Mouse (Mus musculus) MEL-GATA-1-ER (cell line): ENCODE measurements around the gene Tdrd5.
"Not testable (repeated sequence)": the region's sequence is repeated elsewhere in the genome, so short reads cannot be mapped to it uniquely, and the experiment has no call there.

Source experiments
- DNase-seq: peaks from one replicate; pipeline ENCODE4 v3.0.0-alpha.2; 2012; ENCODE audit warnings: low read depth; ENCODE audit errors: extremely low read depth

The Tdrd5 gene

DNA sequence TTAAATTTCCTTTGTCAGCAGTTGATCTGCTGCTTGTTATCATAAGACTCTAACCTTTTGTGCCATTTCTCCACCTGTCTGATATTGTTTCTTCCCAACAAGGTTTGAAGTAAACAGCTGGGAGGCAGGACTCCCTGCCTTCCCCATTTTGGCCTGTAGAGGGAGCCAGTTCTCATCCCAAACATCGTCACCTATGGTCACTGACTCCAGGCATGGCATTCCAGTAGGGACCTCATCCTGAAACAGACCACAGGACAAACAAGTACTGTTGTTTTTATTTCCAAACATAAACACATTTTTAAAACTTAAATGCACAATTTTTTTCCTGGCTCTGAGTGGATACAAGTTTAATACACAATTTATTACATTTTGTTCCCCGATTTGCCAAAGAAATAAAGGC, 40.1 kb downstream of the Tdrd5 start:
- no peak for DNase-seq

DNA sequence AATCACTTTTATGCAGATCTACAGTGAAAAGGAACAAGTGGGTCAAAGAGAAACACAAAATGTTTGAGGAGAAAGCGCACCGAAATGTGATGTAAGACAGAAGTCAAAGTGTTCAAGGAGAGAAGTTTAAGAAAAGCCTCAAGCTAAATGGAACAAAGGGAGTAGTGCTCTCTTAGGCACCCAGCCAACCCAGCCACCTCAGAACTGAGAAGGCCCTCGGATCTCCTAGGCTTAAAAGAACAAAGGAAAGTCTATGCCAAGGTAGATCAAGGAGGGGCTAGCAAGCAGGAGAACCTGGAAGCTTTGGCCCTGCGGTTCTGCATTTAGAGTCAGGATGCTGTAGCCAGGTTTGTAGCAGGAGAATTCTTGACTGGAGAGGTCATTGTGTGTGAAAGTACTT, 48.6 kb downstream of the Tdrd5 start:
- no peak for DNase-seq

DNA sequence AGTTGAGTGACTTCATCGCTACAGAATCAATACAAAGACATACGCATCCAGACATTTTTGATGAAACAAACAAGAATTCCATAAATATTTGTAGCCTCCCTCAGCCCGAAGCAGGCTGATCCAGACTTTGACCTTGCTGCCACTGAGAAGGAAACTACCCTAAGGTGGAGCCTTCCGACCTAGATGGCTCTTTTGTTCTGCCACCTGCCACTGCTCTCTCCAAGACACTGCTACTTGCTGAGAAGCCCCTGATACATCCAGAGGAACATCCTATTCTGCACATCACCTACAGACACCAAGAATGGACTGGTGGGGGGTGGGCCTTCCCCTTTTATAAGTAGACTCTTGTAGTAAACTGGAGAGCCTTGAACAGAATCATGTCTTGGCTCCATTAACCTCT, 52.4 kb downstream of the Tdrd5 start:
- DNase-seq = not testable (repeated sequence)

DNA sequence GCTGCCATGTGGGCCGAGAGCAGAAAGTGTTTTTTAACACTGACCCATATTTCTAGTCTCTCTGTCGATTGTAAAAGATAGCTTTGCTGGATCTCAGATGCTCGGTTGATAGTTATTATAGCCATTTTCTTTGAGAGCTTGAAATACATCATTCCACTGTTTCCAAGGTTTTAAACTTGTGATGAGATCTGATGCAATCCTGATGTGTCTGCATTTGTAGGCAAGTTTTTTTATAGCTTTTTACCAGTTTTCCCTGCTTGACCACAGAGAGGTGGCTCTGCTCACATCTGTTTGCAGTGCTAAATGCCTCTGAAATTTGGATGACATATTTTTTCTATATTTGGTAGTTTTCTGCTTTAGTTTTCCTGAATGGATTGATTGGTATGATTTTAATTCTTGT, 55.6 kb downstream of the Tdrd5 start:
- DNase-seq = no peak

DNA sequence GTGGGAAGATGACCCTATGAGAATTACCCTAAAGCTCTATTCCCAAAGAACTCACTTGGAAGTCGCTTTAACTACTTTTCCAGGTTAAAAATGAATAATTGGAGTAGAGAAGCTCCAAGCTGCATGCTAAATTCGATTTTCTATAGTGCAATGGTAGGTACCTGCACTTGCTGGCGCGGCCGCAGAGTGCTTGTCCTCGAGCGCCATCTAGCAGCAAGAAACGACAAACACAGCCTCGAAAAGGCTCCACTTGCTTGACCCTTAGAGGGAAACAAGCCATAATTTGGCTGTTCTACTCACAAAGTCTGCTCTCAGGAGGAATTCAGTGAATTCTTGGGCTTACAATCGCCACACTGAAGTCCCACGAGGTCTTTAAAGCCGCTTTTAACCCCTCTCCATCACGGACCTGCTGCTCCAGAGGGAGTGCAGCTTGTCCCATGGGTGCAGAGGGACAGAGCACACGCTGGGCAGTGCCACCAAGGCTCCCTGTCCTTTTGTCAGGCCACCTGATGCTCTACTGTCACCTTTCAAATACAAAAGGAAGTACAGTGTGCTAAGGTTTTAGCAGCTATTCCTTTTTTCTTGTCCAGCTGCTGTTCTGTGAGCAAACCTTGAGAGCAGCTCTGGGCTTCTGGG, 61.6 kb downstream of the Tdrd5 start:
- peak; percentile 46 for DNase-seq

DNA sequence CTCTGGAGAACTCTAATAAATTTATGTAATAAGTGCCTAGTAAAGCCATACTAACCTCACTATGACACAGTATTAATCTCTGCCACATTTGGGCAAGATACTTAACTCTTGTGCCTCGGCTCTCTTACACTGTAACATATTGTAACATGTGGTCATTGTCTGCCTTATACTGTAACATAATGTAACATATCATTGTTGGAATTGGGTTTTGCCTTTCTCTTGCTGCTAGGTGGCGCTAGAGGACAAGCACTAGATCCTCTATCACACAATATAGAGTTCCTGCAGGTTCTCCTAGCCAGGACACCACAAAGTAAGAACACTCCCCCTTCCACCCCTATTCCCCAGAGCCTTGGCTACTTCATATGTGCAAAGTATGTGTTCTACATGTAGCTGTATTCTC, 62.4 kb downstream of the Tdrd5 start:
- peak; percentile 75 for DNase-seq

DNA sequence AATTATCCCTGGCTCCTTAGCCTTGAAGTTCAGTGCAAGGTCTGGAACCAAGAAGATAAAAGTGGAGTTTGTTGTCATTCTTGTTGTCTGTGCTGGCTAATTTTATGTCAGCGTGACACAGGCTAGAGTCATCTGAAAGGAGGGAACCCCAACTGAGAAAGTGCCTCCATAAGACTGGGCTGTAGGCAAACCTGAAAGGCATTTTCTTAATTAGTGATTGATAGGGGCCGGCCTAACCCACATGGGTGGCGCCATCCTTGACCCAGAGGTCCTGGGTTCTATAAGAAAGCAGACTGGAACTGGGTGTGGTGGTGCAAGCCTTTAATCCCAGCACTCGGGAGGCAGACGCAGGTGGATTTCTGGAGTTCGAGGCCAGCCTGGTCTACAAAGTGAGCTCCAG, 72.3 kb downstream of the Tdrd5 start:
- DNase-seq = no peak

DNA sequence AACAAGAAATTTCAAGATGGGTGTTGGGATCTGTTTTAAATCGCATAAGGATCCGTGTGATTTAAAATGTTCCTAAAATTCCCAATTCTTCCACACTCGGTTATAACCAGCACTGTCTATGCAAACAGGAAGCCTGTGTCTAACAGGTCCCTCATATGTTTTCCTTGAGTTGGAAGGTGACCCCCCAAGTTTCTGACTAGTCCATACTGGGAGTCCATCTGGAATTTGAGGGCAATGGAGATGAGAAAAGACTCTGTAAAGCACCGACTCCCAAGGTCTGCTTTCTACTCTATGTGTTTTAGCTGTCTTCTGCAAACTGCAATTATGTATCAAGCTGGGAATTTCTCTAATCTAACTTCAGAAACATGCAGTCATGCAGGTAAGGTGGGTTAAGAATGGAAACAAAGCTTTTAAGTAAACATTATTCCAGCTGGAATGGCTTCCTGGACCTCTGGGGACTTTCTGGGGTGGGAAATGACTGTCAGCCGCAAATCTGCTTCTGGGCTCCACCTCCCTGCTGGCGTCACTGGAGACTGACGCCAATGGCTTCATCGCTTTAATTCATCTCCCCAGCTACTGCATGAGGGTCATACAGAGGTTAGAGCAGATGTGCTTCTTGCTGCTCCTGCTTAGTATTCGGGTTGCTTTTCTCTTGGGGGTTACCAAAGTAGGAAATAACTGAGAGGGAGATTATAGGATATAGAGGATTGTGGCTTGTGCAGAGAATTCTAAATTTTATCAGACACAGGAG, 73.0 kb downstream of the Tdrd5 start:
- no peak for DNase-seq

DNA sequence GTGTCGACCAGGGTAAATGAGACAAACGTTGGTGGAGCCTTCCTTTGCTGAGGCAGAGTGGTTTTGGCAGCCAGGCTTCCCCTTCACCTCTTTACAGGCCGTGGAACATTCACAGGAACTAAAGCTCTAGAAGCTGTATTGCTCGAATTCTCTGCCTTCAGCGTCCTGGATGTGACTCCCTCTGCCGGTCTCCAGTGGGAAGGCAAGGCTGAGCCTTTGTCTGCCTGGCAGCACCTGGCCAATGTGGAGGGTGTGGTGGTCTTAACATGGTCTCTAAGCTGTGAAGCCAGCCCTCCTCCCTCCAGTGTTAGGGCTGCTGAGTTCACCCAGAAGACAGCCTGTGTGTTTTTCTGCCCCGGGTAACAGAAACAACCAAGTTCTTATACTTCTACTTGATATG, 74.0 kb downstream of the Tdrd5 start:
- peak; percentile 40 for DNase-seq

DNA sequence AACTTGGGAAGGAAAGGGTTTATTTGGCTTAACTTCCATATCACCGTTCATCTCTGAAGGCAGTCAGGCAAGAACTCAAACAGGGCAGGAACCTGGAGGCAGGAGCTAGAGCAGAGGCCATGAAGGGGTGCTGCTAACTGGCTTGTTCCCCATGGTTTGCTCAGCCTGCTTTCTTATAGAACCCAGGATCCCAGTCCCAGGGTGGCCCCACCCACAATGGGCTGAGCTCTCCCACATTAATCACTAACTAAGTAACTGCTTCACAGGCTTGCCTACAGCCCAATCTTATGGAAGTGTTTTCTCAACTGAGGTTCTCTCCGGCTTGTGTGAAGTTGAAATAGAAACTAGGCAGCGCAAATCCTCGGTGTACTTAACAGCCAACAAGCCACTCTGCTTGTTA, 74.7 kb downstream of the Tdrd5 start:
- no peak for DNase-seq

DNA sequence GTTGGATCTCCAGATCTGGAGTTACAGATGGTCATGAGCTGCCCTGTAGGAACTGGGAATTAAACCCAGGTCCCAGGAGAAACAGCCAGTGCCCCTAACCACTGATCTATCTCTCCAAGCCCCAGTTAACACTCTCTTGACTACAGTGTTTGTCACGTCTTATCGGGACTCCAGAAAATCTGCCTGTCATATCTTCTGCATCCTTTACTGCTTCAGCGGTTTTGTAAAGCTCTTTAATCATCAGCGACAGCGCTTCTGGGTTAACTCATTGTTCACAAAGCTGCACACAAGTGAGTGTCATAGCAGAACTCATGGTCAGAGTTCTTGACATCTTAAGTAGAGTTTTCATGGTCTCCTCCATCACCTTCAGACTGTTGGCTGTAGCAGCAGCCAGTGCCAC, 76.6 kb downstream of the Tdrd5 start:
- DNase-seq = no peak

DNA sequence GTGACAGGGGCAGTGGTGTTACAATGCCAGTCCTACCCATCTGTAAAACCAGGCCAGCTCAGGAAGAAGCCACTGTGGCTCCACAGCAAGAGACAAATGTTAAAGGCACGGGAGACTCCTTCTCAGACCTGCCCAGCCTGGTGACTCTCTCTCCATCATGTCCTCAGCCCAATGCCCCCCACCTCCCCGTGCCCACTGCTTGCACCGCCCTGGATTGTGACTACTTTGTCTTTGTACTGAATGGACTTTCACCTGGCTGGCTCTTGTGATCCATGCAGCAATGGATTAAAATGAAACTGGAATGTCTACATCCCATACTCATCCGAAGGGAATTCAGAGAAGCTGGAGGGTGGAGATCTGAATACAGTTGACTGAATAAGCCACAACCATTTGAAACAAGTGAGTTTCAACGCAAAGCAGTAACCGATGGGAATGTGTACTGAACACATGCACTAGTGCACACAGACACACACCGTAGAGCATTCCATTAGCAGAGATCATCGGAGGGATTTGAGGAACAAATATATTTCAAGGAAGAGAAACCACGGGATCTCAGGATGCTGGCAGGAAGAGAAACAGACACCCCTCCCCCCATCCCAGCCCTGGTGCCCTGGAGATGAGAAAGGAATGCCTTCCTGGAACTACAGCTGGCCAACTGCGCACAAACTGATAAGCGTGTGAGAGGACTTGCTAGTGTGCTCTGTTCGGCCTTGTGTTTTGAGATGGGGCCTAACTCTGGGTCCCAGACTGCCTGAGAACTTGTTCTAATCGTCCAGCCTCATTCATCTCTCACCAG, 81.1 kb downstream of the Tdrd5 start:
- DNase-seq = peak; percentile 50

DNA sequence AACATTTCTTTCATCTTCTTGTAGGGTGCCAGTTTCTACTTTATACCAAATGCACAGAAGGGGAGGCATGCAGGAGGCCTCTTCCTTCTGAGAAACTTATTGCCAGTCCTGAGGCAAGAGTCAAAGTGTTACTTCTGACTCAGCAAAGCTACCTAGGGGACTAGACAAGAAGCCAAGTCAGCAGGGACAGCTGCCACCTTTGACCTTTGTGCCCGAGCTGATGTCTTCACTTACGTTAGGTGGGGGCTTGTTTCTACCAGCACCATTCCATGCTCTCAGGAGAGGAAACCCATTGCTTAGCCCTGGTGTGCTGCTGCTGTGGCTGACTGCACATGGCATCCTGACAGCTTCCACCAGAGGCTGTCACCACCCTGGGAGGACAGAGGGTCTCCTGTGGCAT, 82.1 kb downstream of the Tdrd5 start:
- no peak for DNase-seq

DNA sequence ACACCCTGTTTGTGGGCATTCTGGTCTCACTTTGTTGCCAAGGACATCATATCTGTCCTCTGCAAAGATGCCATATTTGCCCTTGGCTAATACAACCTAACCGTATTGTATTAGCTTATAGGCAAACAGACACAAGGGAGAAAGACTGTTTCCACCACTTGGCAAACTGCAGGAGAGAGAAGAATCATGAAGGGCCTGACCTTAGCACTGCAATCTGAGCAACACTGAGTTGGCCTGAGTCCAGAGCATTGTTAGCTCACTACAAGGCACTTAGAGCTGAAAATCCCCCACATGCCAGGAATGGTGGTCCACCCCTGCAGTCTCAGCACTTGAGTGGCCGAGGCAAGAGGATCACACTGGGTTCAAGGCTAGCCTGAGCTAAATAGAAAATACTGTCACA, 84.9 kb downstream of the Tdrd5 start:
- no peak for DNase-seq

DNA sequence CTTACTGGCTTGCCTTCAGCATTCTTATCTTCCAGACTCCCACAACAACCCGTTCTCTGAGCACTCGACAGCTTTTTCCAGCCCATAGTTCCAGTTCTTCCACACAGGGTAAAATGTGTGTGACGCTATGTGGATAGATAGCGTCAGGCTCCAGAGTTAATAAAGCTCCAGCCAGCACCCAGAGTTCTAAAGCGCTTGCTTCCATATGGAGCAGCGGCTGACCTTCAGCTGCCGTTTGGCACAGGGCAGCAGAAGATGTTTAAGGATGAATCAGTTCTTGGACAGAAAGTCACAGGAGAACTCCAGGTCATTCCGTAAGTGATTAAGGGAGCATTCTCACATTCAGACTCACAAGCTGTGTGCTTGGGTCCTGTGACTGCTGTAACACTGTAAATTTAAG, 85.5 kb downstream of the Tdrd5 start:
- no peak for DNase-seq

DNA sequence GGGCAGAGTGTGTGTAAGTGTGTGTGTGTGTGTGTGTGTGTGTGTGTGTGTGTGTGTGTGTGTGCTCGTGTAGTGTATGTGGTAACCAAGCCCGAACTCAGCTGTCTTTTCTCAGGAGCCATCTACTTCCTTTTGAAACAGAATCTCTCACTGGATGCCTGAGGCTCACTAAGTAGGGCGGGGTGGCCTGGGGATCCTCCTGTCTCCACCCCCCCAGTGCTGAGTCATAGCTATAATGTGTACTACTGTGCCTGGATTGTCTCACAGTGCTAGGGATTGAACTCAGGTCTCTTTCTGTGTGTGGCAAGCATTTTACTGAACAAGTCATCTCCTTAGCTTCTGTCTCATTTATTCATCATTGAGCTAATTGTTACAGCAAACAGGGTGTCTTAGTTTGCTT, 86.1 kb downstream of the Tdrd5 start:
- DNase-seq = peak; percentile 62

DNA sequence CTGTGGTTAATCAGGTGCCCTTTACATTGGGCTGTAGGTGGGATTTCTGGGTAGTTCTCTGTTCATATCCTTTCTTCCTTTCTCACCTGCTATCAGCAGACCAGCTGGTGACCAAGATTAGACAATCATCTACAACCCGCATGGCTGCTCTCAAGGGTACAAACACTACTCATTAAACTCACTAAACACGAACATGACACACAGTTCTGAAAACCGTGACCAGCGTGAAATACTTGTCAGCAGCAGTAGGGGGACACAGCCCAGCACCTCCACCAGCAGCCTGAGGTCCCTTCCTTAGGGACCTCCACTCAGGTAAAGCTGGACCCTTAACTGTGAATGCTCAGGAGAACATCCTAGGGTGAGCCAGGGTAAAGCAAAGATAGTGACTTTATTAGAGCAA, 87.2 kb downstream of the Tdrd5 start:
- DNase-seq = no peak

DNA sequence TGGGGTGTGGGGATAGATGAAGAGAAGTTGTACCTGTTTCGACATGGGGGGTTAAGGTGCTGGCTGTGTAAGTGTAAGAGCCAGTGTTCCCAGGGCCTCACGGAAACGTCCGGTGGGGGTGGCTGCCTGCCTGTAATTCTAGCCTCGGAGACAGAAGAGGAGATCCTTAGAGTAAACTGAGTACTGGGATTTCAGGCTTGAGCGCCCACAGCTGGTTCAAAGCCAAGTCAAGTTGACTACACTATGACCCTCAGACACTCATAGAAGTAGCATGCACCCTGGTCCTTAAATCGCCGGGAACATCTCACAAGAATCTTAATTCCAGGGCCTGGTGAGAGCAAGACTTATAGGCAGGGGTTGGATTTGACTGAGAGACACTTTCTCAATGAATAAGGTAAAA, 88.8 kb downstream of the Tdrd5 start:
- DNase-seq = no peak

DNA sequence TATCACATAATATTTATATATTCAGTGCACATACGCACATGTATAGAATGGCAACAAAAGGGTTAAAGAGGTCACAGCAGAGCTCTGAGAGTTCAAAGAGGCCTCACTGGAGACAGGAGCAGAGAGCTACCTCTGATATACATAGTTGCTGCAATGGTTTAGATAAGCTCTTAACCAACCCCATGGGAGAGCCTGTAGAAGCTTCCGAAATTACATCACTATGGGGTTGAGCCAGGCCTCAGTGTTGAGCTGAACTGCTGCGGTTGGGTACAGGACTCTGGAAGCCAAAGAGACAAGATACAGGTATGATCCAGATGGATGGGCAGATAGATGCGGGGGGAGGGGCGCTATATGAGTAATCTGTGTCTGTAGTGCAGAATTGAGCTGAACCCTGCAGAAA, 90.5 kb downstream of the Tdrd5 start:
- no peak for DNase-seq

DNA sequence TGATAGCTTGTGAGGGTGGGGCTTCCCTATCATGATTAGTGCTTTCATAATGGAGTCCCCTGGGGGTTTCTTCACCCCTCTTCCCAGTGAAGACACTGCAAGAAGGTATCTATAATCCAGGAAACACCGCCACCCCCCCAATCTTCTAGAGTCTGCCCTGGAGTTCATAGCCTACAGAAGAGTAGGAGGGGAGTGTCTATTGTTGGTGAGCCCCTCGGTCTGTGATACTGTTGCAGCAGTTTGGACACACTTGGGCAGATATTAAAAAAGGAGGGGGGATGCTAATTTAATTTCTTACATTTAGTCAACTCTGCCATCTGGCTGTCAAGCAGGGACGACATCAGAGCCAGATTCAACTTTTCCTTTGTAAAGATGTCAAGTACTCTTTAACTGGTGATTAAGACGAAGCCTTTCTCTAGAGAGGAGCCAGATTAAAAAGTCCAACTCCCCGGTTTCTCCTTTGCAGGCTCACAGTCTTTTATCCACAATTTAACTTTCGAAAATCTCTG, 91.6 kb downstream of the Tdrd5 start:
- no peak for DNase-seq
